Mouse (Mus musculus): ENCODE measurements at regions not wholly inside any gene's neighbourhood (a gene's known extent, or its start where the extent isn't known, plus 50 kb on each side); places are given as distances from the start of the nearest gene placed in this dataset.
A peak's percentile ranks its signal among the peaks of the same experiment; 100 is the strongest.
"Not testable (repeated sequence)": the region's sequence is repeated elsewhere in the genome, so short reads cannot be mapped to it uniquely, and the experiment has no call there.

DNA sequence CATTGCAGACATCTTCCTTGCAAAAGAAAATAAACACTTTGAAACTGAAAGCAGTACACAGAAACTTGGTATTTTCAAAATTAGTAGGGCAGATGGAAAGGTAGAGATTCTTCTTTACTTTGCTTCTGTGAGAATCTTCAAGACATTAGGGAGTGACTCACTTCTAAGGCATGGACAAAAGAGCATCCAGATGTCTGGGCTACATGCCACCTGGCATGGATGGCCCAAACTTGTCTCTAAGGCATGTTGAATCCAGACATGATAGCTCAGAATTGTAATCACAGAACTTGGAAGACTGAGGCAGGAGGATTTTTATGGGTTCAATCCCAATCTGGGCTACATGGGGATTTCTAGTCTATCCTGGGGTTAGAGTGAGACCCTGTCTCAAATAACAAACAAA lies 58.4 kb downstream of the Ly6f start:
- DNase-seq (ENCODE audit: low spot score) = no peak

DNA sequence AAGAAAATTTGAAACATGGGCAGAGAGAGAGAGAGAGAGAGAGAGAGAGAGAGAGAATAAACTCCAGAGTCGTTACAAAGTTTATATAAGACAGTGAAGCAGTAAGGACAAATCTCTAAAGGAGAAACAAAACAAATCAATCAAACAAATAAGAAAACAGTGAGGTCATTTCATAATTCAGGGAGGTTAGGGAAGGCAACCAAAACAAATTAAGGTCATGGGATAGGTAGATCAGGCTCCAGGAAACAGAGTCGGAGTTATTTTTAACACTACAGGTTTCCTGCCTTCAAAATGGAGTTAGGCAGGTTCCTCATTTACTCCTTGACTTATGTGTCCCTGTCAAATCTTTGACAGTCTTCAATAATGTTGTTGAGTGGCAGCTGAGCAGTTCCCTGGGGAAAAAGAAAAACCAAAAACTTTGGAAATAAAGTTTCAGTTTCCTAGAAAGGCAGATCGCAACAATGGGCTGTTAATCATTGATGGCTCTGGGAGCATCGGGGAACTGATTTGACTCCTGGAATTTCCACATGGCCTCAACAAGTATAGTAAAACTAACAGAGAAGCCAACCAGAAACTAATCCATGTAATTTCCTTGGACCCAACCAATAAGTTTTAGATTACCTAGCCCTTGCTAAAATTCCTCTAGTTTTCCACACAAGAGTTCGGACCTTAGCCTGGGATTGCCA lies 88.0 kb downstream of the Ly6f start:
- no peak for DNase-seq (ENCODE audit: low spot score)

DNA sequence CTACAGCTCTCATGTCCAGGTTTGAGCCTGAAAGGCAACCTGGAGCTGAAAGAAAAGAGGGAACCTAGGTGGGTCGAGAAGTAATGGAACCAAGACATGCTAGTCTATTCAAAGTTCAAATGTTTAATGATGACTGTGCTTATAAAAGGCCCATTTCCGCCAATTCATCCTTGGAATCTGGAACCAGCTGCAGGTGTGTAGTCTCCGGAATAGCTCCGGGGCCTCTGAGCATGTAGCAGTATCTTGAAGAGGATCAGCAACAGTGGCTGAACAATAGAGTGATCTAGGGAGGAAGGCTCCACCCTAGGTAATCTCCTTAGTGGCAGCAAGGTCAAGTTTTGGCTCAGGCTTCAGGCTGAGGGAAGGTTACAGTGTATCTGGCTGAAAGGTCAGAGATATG lies 103.4 kb downstream of the Ly6f start:
- DNase-seq (ENCODE audit: low spot score) = no peak

DNA sequence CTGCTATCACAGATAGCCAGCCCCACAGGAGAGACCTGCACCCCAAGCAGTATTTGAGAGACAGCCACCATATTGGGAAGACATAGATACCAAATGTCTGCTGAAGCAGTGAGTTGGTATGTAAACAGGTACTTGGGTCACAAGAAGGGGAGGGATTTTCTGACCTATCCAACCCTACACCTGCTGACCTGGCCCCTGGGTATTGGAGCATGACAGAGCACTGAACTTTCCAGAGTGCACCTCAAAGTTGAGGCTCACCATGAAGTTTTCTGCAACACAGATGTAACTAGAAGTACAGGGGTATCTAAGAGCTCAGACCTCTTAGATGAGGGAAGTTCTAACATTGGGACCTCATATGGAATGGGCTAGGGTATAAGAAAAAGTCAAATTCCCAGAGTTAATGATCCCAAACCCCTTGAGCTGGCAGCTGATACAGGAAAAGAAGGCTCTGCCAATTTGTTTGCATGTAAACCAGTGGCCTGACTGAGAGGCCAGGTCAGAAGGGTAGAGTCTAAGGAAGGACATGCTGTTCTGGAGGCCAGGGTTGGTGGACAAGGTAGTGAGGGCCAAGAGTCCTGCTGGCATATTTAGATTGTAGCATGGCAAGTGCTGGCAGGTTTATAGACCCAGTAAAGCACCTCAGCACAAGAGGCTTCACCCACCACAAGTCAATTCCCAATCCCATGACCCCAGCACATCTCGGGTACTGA lies 108.3 kb downstream of the Ly6f start:
- no peak for DNase-seq (ENCODE audit: low spot score)

DNA sequence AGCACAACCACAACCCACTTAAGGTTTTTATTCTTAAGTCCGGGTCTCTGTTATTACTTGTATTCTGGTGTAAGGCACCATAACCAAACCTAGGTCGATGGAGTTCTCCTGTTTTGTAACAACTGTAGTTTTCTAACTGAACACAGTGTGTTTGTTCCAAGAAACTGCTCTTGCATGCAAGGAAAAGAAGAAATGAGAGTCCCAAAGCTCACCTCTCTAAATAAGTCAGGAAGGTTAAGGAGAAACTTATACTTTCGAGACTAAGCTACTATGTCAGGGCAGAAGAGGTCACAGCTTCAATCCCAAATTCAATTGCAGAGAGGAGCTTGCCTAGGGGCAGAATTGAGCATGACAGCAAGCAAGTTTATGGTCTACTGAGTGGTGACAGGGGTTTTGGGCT lies 109.9 kb downstream of the Ly6f start:
- DNase-seq (ENCODE audit: low spot score) = no peak

DNA sequence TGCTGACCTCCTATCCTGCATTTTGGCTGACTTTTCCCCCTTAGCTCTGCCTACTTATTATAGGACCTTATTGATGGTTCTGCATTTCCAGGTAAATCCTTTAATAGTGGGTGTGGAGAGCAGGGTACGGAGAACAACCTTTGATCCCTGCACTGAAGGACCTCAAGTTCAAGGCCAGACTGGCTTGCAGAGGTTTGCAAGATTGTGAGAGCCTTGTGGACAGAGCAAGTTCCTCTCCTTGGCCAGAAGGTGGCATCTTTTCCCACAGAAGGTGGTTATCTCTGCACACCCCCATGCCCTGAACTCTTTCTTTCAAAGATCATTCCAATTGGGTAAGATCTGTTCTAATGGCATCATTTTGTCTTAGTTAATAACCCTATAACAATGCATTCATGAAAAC lies 111.6 kb downstream of the Ly6f start:
- peak; percentile 7 for DNase-seq (ENCODE audit: low spot score)

DNA sequence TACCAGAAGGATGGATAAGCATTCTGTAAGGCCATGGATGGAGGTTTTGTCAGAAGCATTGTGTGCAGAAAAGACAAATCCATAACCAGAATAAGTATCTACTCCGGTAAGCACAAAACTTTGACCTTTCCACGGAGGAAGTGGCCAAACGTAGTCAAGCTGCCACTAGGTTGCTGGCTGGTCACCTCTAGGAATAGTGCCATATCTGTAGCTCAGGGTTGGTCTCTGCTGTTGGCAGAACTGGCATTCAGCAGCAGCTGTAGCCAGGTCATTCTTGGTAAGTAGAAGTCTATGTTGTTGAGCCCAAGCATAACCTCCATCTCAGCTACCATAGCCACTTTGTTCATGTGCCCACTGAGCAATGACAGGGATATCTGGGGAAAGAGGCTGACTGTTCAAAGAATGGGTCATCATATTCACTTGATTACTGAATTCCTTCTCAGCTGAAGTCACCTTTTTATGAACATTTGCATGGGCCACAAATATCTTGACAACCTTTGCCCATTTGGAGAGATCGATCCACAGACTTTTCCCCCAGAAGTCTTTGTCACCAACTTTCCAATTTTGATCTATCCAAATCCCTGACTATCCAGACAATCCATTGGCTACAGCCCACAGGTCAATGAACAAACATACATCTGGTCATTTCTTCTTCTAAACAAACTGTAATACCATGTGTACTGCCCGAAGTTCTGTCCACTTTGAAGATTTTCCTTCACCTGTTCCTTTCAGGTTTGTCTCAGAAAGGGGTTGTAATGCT lies 114.2 kb downstream of the Ly6f start:
- DNase-seq (ENCODE audit: low spot score) = no peak

DNA sequence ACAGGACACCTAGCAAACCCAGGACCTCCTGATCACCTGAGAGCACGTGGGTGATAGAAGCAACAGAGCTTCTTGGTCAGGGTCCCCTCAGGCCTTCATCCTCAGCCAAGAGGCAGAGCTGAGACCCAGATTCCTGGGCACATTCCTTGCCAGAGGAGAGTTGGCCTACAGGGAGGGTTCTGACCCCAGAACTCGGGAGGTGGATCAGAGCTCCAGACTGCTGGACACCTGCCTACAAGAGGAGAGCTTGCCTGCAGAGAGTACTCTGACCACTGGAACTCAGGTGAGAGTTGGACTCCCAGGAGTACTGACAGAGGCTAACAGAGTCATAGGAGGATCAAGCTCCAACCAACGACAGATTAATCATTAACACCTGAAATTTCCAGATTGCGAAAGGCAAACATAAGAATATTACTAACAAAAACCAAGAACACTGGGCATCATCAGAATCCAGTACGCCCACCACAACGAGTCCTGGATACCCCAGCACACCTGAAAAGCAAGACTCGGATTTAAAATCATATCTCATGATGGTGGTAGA lies 124.8 kb downstream of the Ly6f start:
- not testable (repeated sequence) for DNase-seq (ENCODE audit: low spot score)

DNA sequence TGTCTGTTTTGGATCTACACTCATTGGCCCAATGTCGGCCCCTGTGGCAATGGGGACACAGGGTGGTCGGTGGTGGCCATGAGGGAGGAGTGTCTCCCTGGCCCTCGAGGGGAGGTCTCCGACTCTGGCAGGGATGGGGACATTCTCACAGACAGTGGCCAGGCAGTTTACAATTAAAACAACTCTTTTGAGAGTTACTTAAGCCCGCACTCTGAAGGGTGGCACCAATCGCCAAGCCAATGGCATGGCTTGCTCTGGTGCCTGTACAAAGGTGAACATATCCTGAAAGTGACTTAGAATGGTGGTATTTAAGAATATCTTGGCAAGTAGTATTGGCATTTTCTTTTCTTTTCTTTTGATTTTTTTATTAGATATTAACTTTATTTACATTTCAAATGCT lies 129.1 kb downstream of the Ly6f start:
- no peak for DNase-seq (ENCODE audit: low spot score)
